Mouse (Mus musculus) midbrain, embryonic 12.5 days (tissue): ENCODE data around the gene Mapkap1. TPM values are rescaled to one million over a fixed set of nuclear protein-coding genes. Genes with fewer than 3 reads are reported as not detected.
A peak's percentile ranks its signal among the peaks of the same experiment; 100 is the strongest.

Source experiments
- ATAC-seq: fragments of 200-750 bp; cut with Nextera tagmentation; 2 replicates; pipeline ENCODE4 v1.8.0; 2017; ENCODE audit warnings: low read depth, moderate TSS enrichment, moderate library complexity; ENCODE audit not compliant: low FRiP score
- H3K27ac ChIP-seq: fragments of 300-500 bp; sonication (generic); replicated peaks from 2 replicates; pipeline ENCODE4 v1.5.1; 2016; ENCODE audit warnings: mild to moderate bottlenecking
- H3K27me3 ChIP-seq: fragments of 300-500 bp; sonication (generic); 2 replicates; pipeline ENCODE4 v1.6.1; 2016; ENCODE audit warnings: mild to moderate bottlenecking
- H3K36me3 ChIP-seq: fragments of 300-500 bp; sonication (generic); 2 replicates; pipeline ENCODE4 v1.6.1; 2016
- H3K4me1 ChIP-seq: fragments of 300-500 bp; sonication (generic); 2 replicates; pipeline ENCODE4 v1.6.1; 2016
- H3K4me2 ChIP-seq: fragments of 300-500 bp; sonication (generic); replicated peaks from 2 replicates; pipeline ENCODE4 v1.6.1; 2016; ENCODE audit warnings: mild to moderate bottlenecking, moderate library complexity
- H3K4me3 ChIP-seq: fragments of 300-500 bp; sonication (generic); 2 replicates; pipeline ENCODE4 v1.5.1; 2016; ENCODE audit warnings: mild to moderate bottlenecking
- H3K9ac ChIP-seq: fragments of 300-500 bp; sonication (generic); replicated peaks from 2 replicates; pipeline ENCODE4 v1.6.1; 2016; ENCODE audit warnings: mild to moderate bottlenecking, moderate library complexity
- H3K9me3 ChIP-seq: fragments of 300-500 bp; sonication (generic); 2 replicates; pipeline ENCODE4 v1.6.1; 2016; ENCODE audit warnings: mild to moderate bottlenecking
- WGBS: fragments of 180-500 bp; shearing (Covaris S2); methylation state at CpG from one replicate; pipeline ENCODE4 v1.1.7; 2016; 5-methylcytosine and 5-hydroxymethylcytosine counted together
- polyA plus RNA-seq: library from polyadenylated mRNA; unstranded; fragments of >200 nt; fragmentation: Nextera tagmentation; extraction: Ambion mirVana; gene quantifications from 2 replicates; pipeline ENCODE4 v1.2.1, GENCODE M21; 2016

Gene Mapkap1
- polyA plus RNA-seq, 1 experiment from 2014 or later, result 112 TPM

- no peak for ATAC-seq
- Histone ChIP-seq H3K27ac (0 out of 2 replicates have a peak overlapping the region, but pooled peaks have one; percentile 36), H3K4me3 (no peak overlapping the region), H3K36me3 (no peaks in the 10 kb centered on the region), H3K9me3 (no peaks in the 10 kb centered on the region), H3K27me3 (peaks cover 24% of the 10 kb centered on the region), H3K9ac (no peak overlapping the region), H3K4me1 (peaks cover 42% of the 10 kb centered on the region), H3K4me2 (no peak overlapping the region)
- 8% methylated on average over 7 of the region's 7 CpGs for WGBS
Measured at GRCm38 (mm10) chr2:34600734-34601133, 194.2 kb downstream of the Mapkap1 start.

- Histone ChIP-seq H3K36me3 (no peaks in the 10 kb centered on the region), H3K4me3 (no peak overlapping the region), H3K4me2 (no peak overlapping the region), H3K9ac (no peak overlapping the region), H3K27ac (no peak overlapping the region), H3K4me1 (peaks cover 42% of the 10 kb centered on the region), H3K27me3 (peaks cover 24% of the 10 kb centered on the region), H3K9me3 (no peaks in the 10 kb centered on the region)
- peak; percentile 49; the same call in 1 of the 2 replicates for ATAC-seq
- 13% methylated on average over 8 of the region's 8 CpGs for WGBS
Measured at GRCm38 (mm10) chr2:34602111-34602541, 195.6 kb downstream of the Mapkap1 start.

DNA sequence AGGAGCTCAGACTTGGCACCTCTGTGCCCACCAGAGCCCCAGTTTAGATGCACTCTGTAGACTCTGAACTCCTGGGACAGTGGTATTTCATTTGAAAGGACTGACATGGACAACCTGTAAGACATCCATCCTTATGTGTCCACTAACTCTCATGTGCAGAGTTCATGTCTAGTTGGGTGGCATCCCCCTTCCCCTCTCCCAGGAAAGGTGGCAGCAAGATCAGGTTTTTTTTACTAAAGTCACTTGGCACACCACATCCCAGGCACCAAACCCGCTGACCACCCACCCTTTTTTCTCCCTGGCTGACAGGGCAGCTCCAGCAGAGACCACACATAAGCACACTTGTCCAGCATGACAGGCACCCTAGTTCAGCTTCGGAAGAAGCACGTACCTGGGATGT, 196.3 kb downstream of the Mapkap1 start:
- peaks cover 24% of the 10 kb centered on the region for H3K27me3 ChIP-seq
- H3K27ac ChIP-seq, result no peak overlapping the region

DNA sequence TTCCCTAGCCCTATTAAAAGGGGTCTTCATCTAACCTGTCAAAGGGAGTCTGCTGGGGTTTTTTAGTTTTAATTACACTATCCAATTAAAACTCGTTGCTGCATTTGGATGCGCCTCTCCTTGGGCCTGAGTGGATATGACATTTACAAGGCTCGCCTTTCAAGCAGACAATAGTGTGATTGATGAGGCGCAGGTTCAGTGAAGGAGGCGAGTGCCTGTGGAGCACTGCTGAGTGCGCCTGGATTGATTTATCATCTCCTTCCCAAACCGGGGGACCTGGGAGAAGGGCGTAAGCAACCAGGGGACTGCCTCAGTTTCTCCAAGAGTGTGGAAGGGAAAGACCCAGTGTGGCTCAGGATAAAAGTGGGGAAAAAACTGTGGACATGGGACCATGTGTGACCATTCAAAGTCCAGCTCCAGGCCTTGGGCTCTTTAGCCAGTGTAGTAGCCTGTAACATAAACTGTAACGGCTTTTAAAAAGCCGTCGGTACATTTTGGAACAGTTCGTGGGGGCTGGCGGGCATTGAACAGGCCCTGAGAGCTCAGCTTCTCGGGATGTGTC, 197.2 kb downstream of the Mapkap1 start:
- H3K4me3 ChIP-seq, result no peak overlapping the region
- ATAC-seq, result no peak
- H3K9ac ChIP-seq, result no peak overlapping the region

More for the DNA sequence above, 196.3 kb downstream of the Mapkap1 start:
- no peak overlapping the region for H3K4me2 ChIP-seq
- no peak overlapping the region for H3K9ac ChIP-seq
- WGBS, result 67% methylated on average over 3 of the region's 3 CpGs
- H3K9me3 ChIP-seq, result no peaks in the 10 kb centered on the region
- no peak for ATAC-seq
- H3K36me3 ChIP-seq, result no peaks in the 10 kb centered on the region
- no peak overlapping the region for H3K4me3 ChIP-seq
- peaks cover 42% of the 10 kb centered on the region for H3K4me1 ChIP-seq

GRCm38 (mm10) chr2:34605040-34605439, 198.5 kb downstream of the Mapkap1 start:
- 53% methylated on average over 3 of the region's 3 CpGs for WGBS
- H3K9ac ChIP-seq, result no peak overlapping the region

More for the DNA sequence above, 197.2 kb downstream of the Mapkap1 start:
- H3K4me1 ChIP-seq, result peaks cover 42% of the 10 kb centered on the region
- peaks cover 24% of the 10 kb centered on the region for H3K27me3 ChIP-seq
- no peak overlapping the region for H3K4me2 ChIP-seq
- H3K9me3 ChIP-seq, result no peaks in the 10 kb centered on the region
- no peaks in the 10 kb centered on the region for H3K36me3 ChIP-seq
- no peak overlapping the region for H3K27ac ChIP-seq
- 60% methylated on average over 14 of the region's 14 CpGs for WGBS

GRCm38 (mm10) chr2:34608917-34609316, 202.3 kb downstream of the Mapkap1 start:
- H3K4me3 ChIP-seq, result no peak overlapping the region
- no peak overlapping the region for H3K27ac ChIP-seq
- 58% methylated on average over 3 of the region's 3 CpGs for WGBS
- no peaks in the 10 kb centered on the region for H3K36me3 ChIP-seq
- no peak for ATAC-seq
- H3K4me1 ChIP-seq, result peaks cover 2% of the 10 kb centered on the region
- no peaks in the 10 kb centered on the region for H3K9me3 ChIP-seq
- H3K4me2 ChIP-seq, result no peak overlapping the region
- H3K27me3 ChIP-seq, result peaks cover 12% of the 10 kb centered on the region
- no peak overlapping the region for H3K9ac ChIP-seq

More at GRCm38 (mm10) chr2:34605040-34605439, 198.5 kb downstream of the Mapkap1 start:
- ATAC-seq, result no peak
- Histone ChIP-seq H3K9me3 (no peaks in the 10 kb centered on the region), H3K4me2 (no peak overlapping the region), H3K36me3 (no peaks in the 10 kb centered on the region), H3K27me3 (peaks cover 24% of the 10 kb centered on the region), H3K27ac (no peak overlapping the region), H3K4me3 (no peak overlapping the region), H3K4me1 (peaks cover 37% of the 10 kb centered on the region)

GRCm38 (mm10) chr2:34609516-34609915, 202.9 kb downstream of the Mapkap1 start:
- peaks cover 7% of the 10 kb centered on the region; the same call in 1 of the 2 replicates for H3K27me3 ChIP-seq
- no peaks in the 10 kb centered on the region for H3K4me1 ChIP-seq
- no peaks in the 10 kb centered on the region for H3K36me3 ChIP-seq
- H3K27ac ChIP-seq, result no peak overlapping the region
- ATAC-seq, result no peak
- H3K4me2 ChIP-seq, result no peak overlapping the region
- H3K4me3 ChIP-seq, result no peak overlapping the region
- 91% methylated on average over 4 of the region's 4 CpGs for WGBS
- no peak overlapping the region for H3K9ac ChIP-seq
- H3K9me3 ChIP-seq, result no peaks in the 10 kb centered on the region

- H3K9me3 ChIP-seq, result no peaks in the 10 kb centered on the region
- ATAC-seq, result no peak
- H3K27ac ChIP-seq, result no peak overlapping the region
- H3K27me3 ChIP-seq, result no peaks in the 10 kb centered on the region
- H3K4me1 ChIP-seq, result no peaks in the 10 kb centered on the region
- peaks cover 15% of the 10 kb centered on the region; the same call in 1 of the 2 replicates for H3K36me3 ChIP-seq
- H3K9ac ChIP-seq, result no peak overlapping the region
- 84% methylated on average over 10 of the region's 10 CpGs for WGBS
- no peak overlapping the region for H3K4me2 ChIP-seq
- H3K4me3 ChIP-seq, result no peak overlapping the region
Measured at GRCm38 (mm10) chr2:34620778-34621415, 214.3 kb downstream of the Mapkap1 start.

- H3K4me2 ChIP-seq, result no peak overlapping the region
- no peaks in the 10 kb centered on the region for H3K4me1 ChIP-seq
- no peak overlapping the region for H3K4me3 ChIP-seq
- ATAC-seq, result no peak
- H3K9me3 ChIP-seq, result no peaks in the 10 kb centered on the region
- peaks cover 15% of the 10 kb centered on the region; the same call in 1 of the 2 replicates for H3K36me3 ChIP-seq
- WGBS, result 91% methylated on average over 8 of the region's 8 CpGs
- no peak overlapping the region for H3K27ac ChIP-seq
- H3K27me3 ChIP-seq, result no peaks in the 10 kb centered on the region
- no peak overlapping the region for H3K9ac ChIP-seq
Measured at GRCm38 (mm10) chr2:34621485-34621884, 214.9 kb downstream of the Mapkap1 start.

DNA sequence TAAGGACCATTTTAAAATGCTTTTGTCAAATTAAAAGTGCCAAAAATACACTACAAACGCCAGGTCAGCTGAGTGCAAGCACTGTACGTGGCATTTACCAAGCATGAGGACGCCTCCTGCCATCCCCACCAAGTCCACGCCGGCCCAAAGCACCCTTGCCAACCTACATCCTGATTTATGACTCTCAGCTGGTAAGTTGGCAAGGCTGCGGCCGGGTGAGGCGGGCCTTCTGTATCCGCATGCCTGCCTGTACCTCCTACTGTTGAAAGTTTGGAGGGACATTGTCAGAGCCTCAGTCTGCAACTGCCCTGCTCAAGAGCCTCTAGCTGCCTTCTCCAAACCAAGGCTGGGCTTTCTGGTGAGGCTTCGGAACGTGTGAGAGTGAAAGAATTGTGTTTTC, 215.9 kb downstream of the Mapkap1 start:
- ATAC-seq, result no peak

GRCm38 (mm10) chr2:34623181-34623580, 216.6 kb downstream of the Mapkap1 start:
- Histone ChIP-seq H3K27me3 (no peaks in the 10 kb centered on the region), H3K36me3 (peaks cover 15% of the 10 kb centered on the region; the same call in 1 of the 2 replicates), H3K4me1 (no peaks in the 10 kb centered on the region), H3K9ac (no peak overlapping the region), H3K4me2 (no peak overlapping the region), H3K9me3 (no peaks in the 10 kb centered on the region), H3K4me3 (no peak overlapping the region), H3K27ac (0 out of 2 replicates have a peak overlapping the region, but pooled peaks have one; percentile 15)
- WGBS, result 89% methylated on average over 8 of the region's 8 CpGs
- ATAC-seq, result no peak

More for the DNA sequence above, 215.9 kb downstream of the Mapkap1 start:
- H3K4me3 ChIP-seq, result no peak overlapping the region
- H3K36me3 ChIP-seq, result peaks cover 15% of the 10 kb centered on the region; the same call in 1 of the 2 replicates
- WGBS, result 92% methylated on average over 11 of the region's 11 CpGs
- H3K9ac ChIP-seq, result no peak overlapping the region
- H3K4me2 ChIP-seq, result no peak overlapping the region
- H3K27me3 ChIP-seq, result no peaks in the 10 kb centered on the region
- H3K27ac ChIP-seq, result no peak overlapping the region
- H3K4me1 ChIP-seq, result no peaks in the 10 kb centered on the region
- H3K9me3 ChIP-seq, result no peaks in the 10 kb centered on the region

- H3K9me3 ChIP-seq, result no peaks in the 10 kb centered on the region
- H3K4me3 ChIP-seq, result no peak overlapping the region
- ATAC-seq, result no peak
- no peaks in the 10 kb centered on the region for H3K4me1 ChIP-seq
- no peaks in the 10 kb centered on the region for H3K27me3 ChIP-seq
- H3K27ac ChIP-seq, result no peak overlapping the region
- no peak overlapping the region for H3K4me2 ChIP-seq
- 94% methylated on average over 12 of the region's 12 CpGs for WGBS
- H3K36me3 ChIP-seq, result peaks cover 15% of the 10 kb centered on the region; the same call in 1 of the 2 replicates
- H3K9ac ChIP-seq, result no peak overlapping the region
Measured at GRCm38 (mm10) chr2:34624076-34624475, 217.5 kb downstream of the Mapkap1 start.
